Mouse (Mus musculus) neural tube, embryonic 15.5 days (tissue): ENCODE data around the gene Ccdc151. TPM values are rescaled to one million over a fixed set of nuclear protein-coding genes. Genes with fewer than 3 reads are reported as not detected.
A peak's percentile ranks its signal among the peaks of the same experiment; 100 is the strongest.

Source experiments
- ATAC-seq: fragments of 200-750 bp; cut with Nextera tagmentation; 2 replicates; pipeline ENCODE4 v1.8.0; 2017; ENCODE audit warnings: mild to moderate bottlenecking, moderate TSS enrichment, moderate library complexity; ENCODE audit not compliant: low FRiP score
- H3K27ac ChIP-seq: fragments of 300-500 bp; sonication (generic); replicated peaks from 2 replicates; pipeline ENCODE4 v1.5.1; 2015; ENCODE audit warnings: mild to moderate bottlenecking, inconsistent platforms
- H3K27me3 ChIP-seq: fragments of 300-500 bp; sonication (generic); replicated peaks from 2 replicates; pipeline ENCODE4 v1.6.1; 2015; ENCODE audit warnings: inconsistent platforms
- H3K36me3 ChIP-seq: fragments of 300-500 bp; sonication (generic); 2 replicates; pipeline ENCODE4 v1.6.1; 2015; ENCODE audit warnings: inconsistent platforms
- H3K4me1 ChIP-seq: fragments of 300-500 bp; sonication (generic); 2 replicates; pipeline ENCODE4 v1.6.1; 2015; ENCODE audit warnings: inconsistent platforms
- H3K4me2 ChIP-seq: fragments of 300-500 bp; sonication (generic); 2 replicates; pipeline ENCODE4 v1.6.1; 2015; ENCODE audit warnings: inconsistent platforms, mild to moderate bottlenecking, moderate library complexity
- H3K4me3 ChIP-seq: fragments of 300-500 bp; sonication (generic); replicated peaks from 2 replicates; pipeline ENCODE4 v1.5.1; 2015; ENCODE audit warnings: mild to moderate bottlenecking, inconsistent platforms
- H3K9ac ChIP-seq: fragments of 300-500 bp; sonication (generic); replicated peaks from 2 replicates; pipeline ENCODE4 v1.6.1; 2015; ENCODE audit warnings: mild to moderate bottlenecking, inconsistent platforms
- H3K9me3 ChIP-seq: fragments of 300-500 bp; sonication (generic); replicated peaks from 2 replicates; pipeline ENCODE4 v1.6.1; 2016; ENCODE audit warnings: inconsistent platforms
- WGBS: fragments of 180-500 bp; shearing (Covaris S2); methylation state at CpG from one replicate; pipeline ENCODE4 v1.1.7; 2015; ENCODE audit warnings: mixed read lengths; 5-methylcytosine and 5-hydroxymethylcytosine counted together
- polyA plus RNA-seq: library from polyadenylated mRNA; unstranded; fragments of >200 nt; fragmentation: Nextera tagmentation; extraction: Ambion mirVana; gene quantifications from 2 replicates; pipeline ENCODE4 v1.2.1, GENCODE M21; 2015

Gene Ccdc151
- polyA plus RNA-seq, 1 experiment from 2014 or later: 4.0 TPM

GRCm38 (mm10) chr9:21968883-21969282, 33.6 kb downstream of the Ccdc151 start:
- Histone ChIP-seq H3K36me3 (no peaks in the 10 kb centered on the region), H3K27me3 (0 out of 2 replicates have a peak, but pooled peaks cover 7% of the 10 kb centered on the region)
- 71% methylated on average over 6 of the region's 6 CpGs for WGBS

GRCm38 (mm10) chr9:21963417-21963816, 39.0 kb downstream of the Ccdc151 start, which contains the start of gene Epor:
Gene Epor (minus strand): TSS chr9:21963506.
- peak within 1 kb of the TSS; percentile 30 for H3K9ac ChIP-seq
- H3K4me1 ChIP-seq: peaks cover 24% of the 10 kb centered on the region
- peak within 1 kb of the TSS; percentile 40 for H3K4me3 ChIP-seq
- peaks cover 55% of the 10 kb centered on the region for H3K27me3 ChIP-seq
- no peak for ATAC-seq
- H3K36me3 ChIP-seq: no peaks in the 10 kb centered on the region
- peak within 1 kb of the TSS; percentile 78 for H3K4me2 ChIP-seq
- no peaks in the 10 kb centered on the region for H3K9me3 ChIP-seq
- 19% methylated on average over 7 of the region's 8 CpGs for WGBS
- no peak within 1 kb of the TSS for H3K27ac ChIP-seq

More at GRCm38 (mm10) chr9:21968883-21969282, 33.6 kb downstream of the Ccdc151 start:
- Histone ChIP-seq H3K9ac (no peak overlapping the region), H3K4me2 (no peak overlapping the region), H3K27ac (no peak overlapping the region), H3K4me3 (no peak overlapping the region), H3K4me1 (no peaks in the 10 kb centered on the region), H3K9me3 (no peaks in the 10 kb centered on the region)
- ATAC-seq: no peak

GRCm38 (mm10) chr9:21962416-21963059, 39.9 kb downstream of the Ccdc151 start:
- peak overlapping the region; percentile 30 for H3K9ac ChIP-seq
- peaks cover 52% of the 10 kb centered on the region for H3K27me3 ChIP-seq

GRCm38 (mm10) chr9:21962010-21962409, 40.4 kb downstream of the Ccdc151 start:
- Histone ChIP-seq H3K4me2 (peak overlapping the region; percentile 78), H3K9ac (peak overlapping the region; percentile 30), H3K27ac (no peak overlapping the region), H3K4me3 (peak overlapping the region; percentile 40), H3K36me3 (no peaks in the 10 kb centered on the region), H3K27me3 (peaks cover 52% of the 10 kb centered on the region), H3K9me3 (no peaks in the 10 kb centered on the region), H3K4me1 (peaks cover 24% of the 10 kb centered on the region)
- ATAC-seq: no peak
- WGBS: under 1% methylated on average over 15 of the region's 15 CpGs

More at GRCm38 (mm10) chr9:21962416-21963059, 39.9 kb downstream of the Ccdc151 start:
- H3K9me3 ChIP-seq: no peaks in the 10 kb centered on the region
- peak overlapping the region; percentile 40 for H3K4me3 ChIP-seq
- H3K4me2 ChIP-seq: peak overlapping the region; percentile 78
- no peaks in the 10 kb centered on the region for H3K36me3 ChIP-seq
- peaks cover 24% of the 10 kb centered on the region for H3K4me1 ChIP-seq
- H3K27ac ChIP-seq: no peak overlapping the region
- peak; percentile 29; the same call in 1 of the 2 replicates for ATAC-seq
- 5% methylated on average over 34 of the region's 34 CpGs for WGBS

GRCm38 (mm10) chr9:21961366-21961980, 41.0 kb downstream of the Ccdc151 start:
- Histone ChIP-seq H3K27ac (no peak overlapping the region), H3K9me3 (no peaks in the 10 kb centered on the region), H3K36me3 (no peaks in the 10 kb centered on the region), H3K9ac (0 out of 2 replicates have a peak overlapping the region, but pooled peaks have one; percentile 10), H3K4me3 (peak overlapping the region; percentile 40), H3K4me1 (peaks cover 27% of the 10 kb centered on the region), H3K4me2 (peak overlapping the region; percentile 78), H3K27me3 (peaks cover 52% of the 10 kb centered on the region)
- ATAC-seq: no peak
- 1% methylated on average over 35 of the region's 35 CpGs for WGBS

- Histone ChIP-seq H3K9ac (no peak overlapping the region), H3K9me3 (no peaks in the 10 kb centered on the region), H3K27me3 (peaks cover 52% of the 10 kb centered on the region), H3K4me1 (peaks cover 30% of the 10 kb centered on the region), H3K27ac (no peak overlapping the region), H3K4me2 (peak overlapping the region; percentile 20; the same call in 1 of the 2 replicates), H3K4me3 (peak overlapping the region; percentile 9; the same call in 1 of the 2 replicates), H3K36me3 (no peaks in the 10 kb centered on the region)
- ATAC-seq: no peak
- WGBS: 9% methylated on average over 26 of the region's 26 CpGs
Measured at GRCm38 (mm10) chr9:21960558-21961208, 41.8 kb downstream of the Ccdc151 start.

- ATAC-seq: no peak
- Histone ChIP-seq H3K9ac (no peak overlapping the region), H3K4me1 (peaks cover 30% of the 10 kb centered on the region), H3K9me3 (no peaks in the 10 kb centered on the region), H3K4me3 (no peak overlapping the region), H3K27me3 (peaks cover 52% of the 10 kb centered on the region), H3K4me2 (no peak overlapping the region), H3K36me3 (no peaks in the 10 kb centered on the region), H3K27ac (no peak overlapping the region)
- 58% methylated on average over 9 of the region's 9 CpGs for WGBS
Measured at GRCm38 (mm10) chr9:21960135-21960534, 42.3 kb downstream of the Ccdc151 start.

- Histone ChIP-seq H3K27ac (no peak overlapping the region), H3K36me3 (no peaks in the 10 kb centered on the region), H3K9me3 (no peaks in the 10 kb centered on the region), H3K27me3 (peaks cover 52% of the 10 kb centered on the region), H3K9ac (no peak overlapping the region), H3K4me1 (peaks cover 33% of the 10 kb centered on the region), H3K4me2 (no peak overlapping the region), H3K4me3 (no peak overlapping the region)
- WGBS: 89% methylated on average over 7 of the region's 7 CpGs
- no peak for ATAC-seq
Measured at GRCm38 (mm10) chr9:21959244-21959643, 43.2 kb downstream of the Ccdc151 start.

GRCm38 (mm10) chr9:21958372-21958771, 44.1 kb downstream of the Ccdc151 start:
- Histone ChIP-seq H3K9me3 (no peaks in the 10 kb centered on the region), H3K4me2 (no peak overlapping the region), H3K4me1 (peaks cover 33% of the 10 kb centered on the region), H3K36me3 (no peaks in the 10 kb centered on the region), H3K27ac (no peak overlapping the region), H3K4me3 (no peak overlapping the region), H3K9ac (no peak overlapping the region), H3K27me3 (peaks cover 45% of the 10 kb centered on the region)
- ATAC-seq: no peak
- 87% methylated on average over 5 of the region's 5 CpGs for WGBS

GRCm38 (mm10) chr9:21955570-21956281, 46.7 kb downstream of the Ccdc151 start, which contains the start of gene Swsap1:
Gene Swsap1 (plus strand): TSS chr9:21955755.
- Histone ChIP-seq H3K27ac (peak within 1 kb of the TSS; percentile 98), H3K9ac (peak within 1 kb of the TSS; percentile 89), H3K36me3 (no peaks in the 10 kb centered on the region), H3K4me2 (peak within 1 kb of the TSS; percentile 68), H3K4me3 (peak within 1 kb of the TSS; percentile 76), H3K9me3 (no peaks in the 10 kb centered on the region), H3K27me3 (peaks cover 19% of the 10 kb centered on the region), H3K4me1 (peaks cover 13% of the 10 kb centered on the region)
- under 1% methylated on average over 54 of the region's 54 CpGs for WGBS
- peak; percentile 98 for ATAC-seq

- H3K9me3 ChIP-seq: no peaks in the 10 kb centered on the region
- peak overlapping the region; percentile 76 for H3K4me3 ChIP-seq
- peaks cover 9% of the 10 kb centered on the region for H3K4me1 ChIP-seq
- H3K4me2 ChIP-seq: peak overlapping the region; percentile 68
- H3K36me3 ChIP-seq: no peaks in the 10 kb centered on the region
- 2% methylated on average over 18 of the region's 18 CpGs for WGBS
- peak overlapping the region; percentile 98 for H3K27ac ChIP-seq
- peak overlapping the region; percentile 89 for H3K9ac ChIP-seq
- H3K27me3 ChIP-seq: peaks cover 14% of the 10 kb centered on the region
- ATAC-seq: peak; percentile 68
Measured at GRCm38 (mm10) chr9:21955225-21955569, 47.2 kb downstream of the Ccdc151 start.
